Mouse (Mus musculus) brain, embryonic 18.5 days (tissue): ENCODE data around the gene Chsy1.
A peak's percentile ranks its signal among the peaks of the same experiment; 100 is the strongest.

Source experiments
- DNase-seq: peaks from one replicate; pipeline ENCODE4 v3.0.0-alpha.2; 2012; ENCODE audit warnings: low read depth, low spot score

Chsy1 gene

DNA sequence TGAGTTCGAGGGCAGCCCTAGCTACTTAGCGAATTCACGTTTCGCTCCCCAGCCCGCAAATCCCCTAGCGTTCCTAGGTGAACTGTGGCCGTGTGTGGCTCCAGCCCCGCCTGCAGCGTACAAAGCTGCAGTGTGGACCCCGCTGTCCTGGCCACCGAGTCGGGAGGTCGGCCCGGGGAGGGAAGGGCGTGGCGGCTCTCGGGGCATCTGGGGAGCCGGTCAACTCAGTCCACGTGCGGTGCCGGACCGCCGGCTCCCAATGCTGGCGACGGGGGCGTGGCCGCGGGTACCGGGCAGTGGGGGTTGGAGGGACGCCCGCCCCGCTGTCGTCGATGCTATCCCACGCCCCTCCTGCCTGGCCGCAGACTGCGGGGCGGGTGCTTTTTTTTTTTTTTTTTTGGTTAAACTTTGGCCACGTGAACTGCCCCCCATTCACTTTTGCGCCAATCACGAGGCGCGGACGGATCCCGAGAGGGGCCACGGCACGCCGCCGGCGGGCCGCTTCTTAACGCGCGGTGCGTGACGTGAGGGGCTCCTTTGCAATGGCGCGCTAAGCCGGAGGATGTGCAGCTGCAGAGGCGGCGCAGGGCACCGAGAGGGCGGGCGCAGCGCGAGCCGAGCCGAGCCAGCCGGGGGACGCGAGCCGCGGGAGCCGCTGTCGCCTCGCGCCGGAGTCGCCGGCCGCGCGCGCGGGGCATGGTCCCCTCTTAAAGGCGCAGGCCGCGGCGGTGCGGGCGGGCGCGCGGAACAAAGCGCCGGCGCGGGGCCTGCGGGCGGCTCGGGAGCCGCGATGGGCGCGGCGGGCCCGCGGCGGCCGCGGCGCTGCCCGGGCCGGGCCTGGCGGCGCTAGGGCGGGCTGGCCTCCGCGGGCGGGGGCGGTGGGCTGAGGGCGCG is at the start of gene Chsy1:
Gene Chsy1 (plus strand): TSS at position 555 of the 894 bp plus-strand sequence.
- peak; percentile 85 for DNase-seq

DNA sequence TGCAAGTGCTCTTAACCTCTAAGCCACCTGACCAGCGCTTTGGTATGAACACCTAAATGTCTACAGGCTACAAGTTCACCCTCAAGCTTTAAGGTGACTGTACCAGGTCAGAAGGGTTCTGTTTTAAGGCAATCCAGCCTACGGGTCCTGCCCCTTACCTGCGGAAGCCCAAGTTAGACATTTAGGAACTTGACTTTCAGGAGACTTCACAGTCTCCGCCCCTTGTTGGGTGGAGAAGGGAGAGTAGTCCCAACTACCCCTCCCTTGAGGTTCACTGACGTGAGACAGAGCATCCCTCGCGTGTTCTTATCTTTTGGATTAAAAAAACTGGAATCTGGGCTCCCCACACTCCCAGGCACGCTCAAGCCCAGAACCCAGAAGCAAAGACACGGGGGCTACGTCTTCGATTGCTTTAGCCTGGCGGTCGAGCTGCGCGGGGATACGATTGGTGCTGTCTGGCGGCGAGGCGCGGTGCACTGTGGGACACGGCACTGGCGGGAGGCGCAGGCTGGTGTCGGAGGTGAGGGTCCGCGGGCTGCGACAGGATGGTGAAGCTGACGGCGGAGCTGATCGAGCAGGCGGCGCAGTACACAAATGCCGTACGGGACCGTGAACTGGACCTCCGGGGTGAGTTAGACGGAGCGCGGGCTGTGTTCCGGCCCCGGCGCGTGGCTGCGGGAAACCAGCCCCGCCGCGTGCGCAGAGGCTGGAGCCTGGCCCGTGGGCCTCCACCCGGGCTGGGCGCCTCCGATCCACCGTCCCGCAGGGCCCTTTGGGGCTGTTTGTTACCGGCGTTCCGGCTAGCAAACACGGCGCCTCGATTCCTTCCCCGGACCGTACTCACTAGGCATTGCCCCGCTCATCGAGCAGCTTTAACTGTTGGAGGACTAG is 49.0 kb upstream of the Chsy1 start:
- DNase-seq = peak; percentile 72

DNA sequence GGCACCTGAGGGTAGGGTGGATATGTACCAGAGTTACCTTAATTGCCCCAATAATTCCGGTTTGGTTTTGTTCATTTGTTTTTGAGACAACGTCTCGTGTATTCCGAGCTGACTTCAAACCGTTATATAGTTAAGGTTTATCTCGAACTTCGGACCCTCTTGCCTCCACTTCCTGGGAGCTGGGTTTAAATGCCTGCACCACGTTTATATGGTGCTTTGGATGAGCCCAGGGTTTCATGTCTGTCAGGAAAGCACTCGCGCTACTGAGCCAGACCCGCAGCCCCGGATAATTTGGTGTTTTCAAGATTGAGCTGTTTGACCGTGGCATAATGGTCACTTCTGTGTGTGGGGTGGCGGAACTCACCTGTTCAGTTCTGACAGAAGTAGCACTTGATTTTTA is 48.3 kb upstream of the Chsy1 start:
- DNase-seq = no peak

DNA sequence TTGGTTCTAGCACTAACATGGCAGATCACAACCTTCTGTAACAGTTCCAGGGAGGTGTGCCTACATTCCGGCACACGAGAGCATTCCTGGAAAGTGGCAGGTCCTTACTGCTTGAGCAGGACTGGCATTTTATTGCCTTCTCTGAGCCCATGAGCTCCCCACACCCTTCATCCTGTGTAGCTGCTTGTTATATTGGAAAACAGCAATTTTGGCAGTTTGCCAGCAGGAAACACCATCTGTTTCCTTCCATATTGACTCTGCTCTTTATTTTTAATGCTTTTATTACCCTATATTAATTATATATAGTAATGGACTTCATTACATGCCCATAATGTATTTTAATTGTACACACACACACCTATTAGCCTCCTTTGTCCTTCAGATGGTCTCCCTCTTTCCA is 32.9 kb upstream of the Chsy1 start:
- DNase-seq = no peak

DNA sequence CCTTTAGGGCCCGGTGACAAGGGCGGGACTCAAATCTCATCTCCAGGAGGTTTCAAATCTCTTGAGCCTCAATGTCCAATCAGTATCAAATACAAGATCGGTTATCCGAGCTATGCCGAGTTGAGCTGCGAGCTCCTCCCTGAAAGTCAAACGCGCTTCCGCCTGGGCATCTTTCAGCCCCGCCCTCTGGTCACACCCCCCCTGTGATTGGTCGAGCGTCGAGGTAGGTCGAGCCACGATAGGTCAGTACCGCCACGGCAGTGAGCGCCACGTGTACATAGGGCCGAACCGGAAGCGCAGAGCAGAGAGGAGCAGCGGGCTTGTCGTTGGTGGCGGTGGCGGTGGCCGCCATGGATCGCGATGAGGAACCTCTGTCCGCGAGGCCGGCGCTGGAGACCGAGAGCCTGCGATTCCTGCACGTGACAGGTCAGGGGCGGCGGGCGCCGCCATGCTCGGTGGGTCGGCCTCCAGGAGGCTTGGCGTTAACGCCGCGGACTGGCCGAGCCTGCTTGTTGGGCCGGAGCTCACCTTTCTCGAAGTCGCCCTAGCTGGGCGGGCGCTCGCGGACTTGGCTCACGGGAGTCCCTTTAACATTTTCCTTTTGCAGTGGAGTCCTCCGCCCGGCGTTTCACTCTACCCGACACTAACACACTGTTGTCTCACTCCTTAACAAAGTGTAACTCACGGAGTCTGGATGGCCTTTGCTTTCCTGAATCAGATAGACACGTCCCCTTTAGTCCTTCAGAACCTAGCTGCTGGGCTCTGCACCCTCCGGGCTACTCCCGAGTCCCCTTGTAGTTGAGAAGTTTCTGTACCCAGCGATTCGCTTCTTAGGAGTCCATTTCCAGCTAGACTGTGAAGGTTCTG is 29.7 kb upstream of the Chsy1 start, which contains the start of gene Selenos:
Gene Selenos (plus strand): TSS at position 286 of the 867 bp plus-strand sequence.
- peak; percentile 95 for DNase-seq

DNA sequence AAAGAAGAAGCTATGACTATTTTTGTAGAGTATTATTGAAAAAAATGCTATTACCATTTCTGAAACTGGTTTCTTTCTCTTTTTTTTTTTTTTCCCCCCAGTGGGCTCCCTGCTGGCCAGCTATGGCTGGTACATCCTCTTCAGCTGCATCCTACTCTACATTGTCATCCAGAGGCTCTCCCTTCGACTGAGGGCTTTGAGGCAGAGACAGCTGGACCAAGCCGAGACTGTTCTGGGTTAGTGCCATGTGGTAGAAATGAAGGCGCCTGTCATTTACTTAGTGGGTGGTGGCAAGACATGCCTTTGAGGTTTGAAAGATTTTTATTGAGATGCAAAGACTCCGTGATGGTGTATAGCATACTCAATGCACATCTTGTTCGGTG is 29.1 kb upstream of the Chsy1 start:
- no peak for DNase-seq

DNA sequence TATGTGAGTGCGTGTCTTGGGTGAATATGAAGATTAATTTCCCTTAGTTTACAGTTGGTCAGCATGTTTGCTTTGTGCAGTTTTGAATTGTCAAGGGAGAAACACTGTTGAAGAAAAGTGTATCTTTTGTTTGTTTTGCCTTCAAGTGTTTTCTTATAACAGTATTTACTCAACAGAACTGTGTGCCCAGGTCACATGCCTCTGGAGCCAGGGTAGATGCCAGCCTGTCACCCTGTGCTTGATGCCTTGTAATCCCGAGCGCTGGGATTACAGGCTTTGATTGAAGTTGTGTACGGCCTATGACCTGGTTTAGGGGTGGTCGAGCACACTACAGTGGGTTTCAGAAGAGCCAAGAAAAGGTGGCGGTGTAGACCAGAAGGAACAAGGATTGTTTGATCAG is 25.6 kb upstream of the Chsy1 start:
- DNase-seq = no peak

DNA sequence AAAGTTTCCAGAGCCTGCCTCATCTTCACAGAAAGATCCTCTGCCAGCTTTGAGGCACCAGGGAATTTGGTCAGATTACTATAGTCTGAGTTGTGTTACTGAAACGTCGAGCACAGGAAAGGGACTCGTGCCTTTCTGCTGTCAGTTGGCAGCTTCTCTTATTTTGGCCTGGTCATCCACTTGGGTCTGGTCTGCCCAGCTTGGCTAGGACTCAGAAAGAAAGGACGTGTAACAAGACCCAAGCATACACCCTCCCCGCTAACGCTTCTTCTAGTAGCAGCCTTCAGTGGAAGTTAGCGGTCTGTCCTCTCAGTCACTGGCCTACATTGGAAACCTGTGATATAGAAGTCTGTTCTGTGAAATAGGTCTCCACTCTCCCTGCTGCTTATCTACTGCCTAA is 24.8 kb upstream of the Chsy1 start:
- no peak for DNase-seq

DNA sequence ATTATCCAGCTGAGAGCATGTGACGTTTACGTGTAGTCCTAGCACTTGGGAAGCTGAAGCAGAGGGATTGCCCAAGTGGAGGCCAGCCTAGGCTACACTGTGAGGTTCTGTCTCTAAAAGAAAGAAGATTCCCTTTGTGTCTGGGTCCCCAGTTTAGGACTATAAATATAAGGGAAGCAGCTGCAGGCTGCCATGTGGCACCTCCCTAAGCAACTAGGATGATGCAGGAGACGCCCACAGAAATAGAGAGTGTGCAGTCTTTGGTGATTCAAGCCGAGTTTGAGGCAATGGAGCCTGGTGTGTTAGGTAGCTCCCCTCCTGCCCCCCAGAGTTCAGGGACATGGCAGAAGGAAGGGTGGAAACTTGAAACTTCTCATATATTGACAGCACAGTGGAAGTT is 21.7 kb upstream of the Chsy1 start:
- DNase-seq = no peak

DNA sequence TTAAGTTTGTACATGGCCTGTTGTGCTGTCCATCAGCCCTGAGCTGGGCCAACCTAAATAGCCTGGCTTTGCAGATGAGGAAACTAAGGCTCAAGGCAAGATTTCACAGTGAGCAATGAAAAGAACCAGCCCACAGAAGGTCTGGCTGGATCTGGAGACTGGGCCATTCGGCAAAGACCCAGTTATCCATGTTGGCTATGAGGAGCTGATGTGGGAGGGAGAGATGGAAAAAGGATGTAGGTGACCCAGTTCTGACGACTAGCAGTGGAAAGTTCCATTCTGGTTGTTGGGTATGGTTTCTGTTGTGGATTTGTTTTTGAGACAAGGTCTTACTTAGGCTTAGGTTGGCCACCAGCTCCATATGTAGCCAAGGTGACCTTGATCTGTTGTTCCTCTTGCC is 21.2 kb upstream of the Chsy1 start:
- DNase-seq = no peak

DNA sequence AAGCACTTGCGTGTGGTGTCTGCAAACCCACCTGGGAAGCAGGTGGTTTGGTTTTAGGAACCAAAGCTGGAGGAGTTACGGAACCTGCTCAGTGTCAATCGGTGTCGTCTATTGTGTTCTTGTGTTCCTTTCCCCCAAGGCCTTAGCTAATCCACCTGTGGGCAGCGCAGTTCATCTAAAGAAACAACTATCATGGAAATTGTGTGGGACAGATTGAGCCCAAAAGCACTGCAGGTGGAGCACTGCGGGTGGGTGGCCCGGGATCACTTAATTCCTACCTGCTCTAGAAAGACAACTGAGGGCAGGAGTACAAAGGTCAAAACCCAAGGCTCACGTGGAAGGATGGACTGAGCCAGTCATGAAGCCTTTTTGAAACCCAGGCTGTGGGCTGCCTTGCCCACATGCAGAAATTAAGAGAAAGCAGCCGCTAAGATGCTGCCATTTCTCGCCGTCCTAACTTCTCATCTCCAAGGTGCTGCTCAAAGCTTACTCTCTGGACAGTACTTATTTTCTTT is 18.6 kb upstream of the Chsy1 start:
- no peak for DNase-seq

DNA sequence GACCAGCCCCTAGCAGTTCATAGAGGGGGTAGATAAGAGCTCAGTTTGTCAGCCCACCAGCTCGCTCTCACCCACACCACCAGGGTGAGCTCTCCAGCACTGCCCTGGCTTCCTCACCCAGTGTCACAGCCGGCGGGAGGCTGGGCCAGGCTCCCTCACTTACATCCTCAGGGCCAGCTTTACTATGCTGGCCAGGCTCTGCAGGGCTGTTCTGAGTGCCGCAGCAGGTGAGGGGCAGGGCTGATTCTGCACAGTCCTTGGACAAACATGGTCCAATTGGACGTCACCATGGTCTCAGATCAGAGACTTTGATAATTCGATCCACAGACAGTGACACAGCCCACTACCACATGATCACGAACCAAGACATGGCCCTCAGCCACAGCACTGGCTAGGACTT is 17.8 kb upstream of the Chsy1 start:
- no peak for DNase-seq

DNA sequence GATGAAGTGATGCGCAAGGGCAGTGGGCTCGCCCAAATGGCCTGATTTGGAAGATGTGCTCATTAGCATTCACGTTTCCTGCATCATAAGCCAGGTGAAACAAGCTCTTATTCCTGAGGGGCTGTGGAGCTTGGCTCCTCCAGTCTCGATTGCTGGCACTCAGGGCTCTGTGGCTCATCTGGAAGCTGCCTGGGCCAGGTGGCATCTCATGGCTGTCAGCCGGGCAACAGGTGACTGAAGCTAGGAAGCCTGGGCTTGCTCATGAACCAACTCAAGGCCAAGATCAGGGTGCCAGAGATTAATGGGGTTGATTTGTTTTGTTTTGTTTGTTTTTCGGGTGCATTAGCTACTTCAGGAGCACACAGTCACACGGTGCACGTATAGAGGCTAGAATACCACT is 16.7 kb upstream of the Chsy1 start:
- no peak for DNase-seq

DNA sequence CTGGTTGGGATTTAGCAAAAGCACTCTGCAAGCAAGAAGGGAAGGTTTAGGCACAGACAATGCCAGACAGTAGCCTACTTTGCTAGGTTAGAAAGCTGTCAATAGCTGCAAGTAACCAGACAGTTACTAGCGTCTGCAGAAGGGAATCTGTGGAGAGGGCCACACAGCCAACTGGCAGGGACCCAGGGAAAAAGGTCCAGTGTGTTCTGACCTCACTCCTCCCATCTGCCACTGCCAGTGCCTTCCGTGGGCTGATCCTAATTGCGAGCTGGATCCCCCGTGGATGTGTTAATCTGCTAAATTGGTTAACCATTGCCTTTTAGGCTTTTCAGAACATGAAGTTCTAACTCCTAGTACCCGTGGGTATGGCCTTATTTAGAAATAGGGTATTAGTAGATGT is 15.2 kb upstream of the Chsy1 start:
- DNase-seq = no peak

DNA sequence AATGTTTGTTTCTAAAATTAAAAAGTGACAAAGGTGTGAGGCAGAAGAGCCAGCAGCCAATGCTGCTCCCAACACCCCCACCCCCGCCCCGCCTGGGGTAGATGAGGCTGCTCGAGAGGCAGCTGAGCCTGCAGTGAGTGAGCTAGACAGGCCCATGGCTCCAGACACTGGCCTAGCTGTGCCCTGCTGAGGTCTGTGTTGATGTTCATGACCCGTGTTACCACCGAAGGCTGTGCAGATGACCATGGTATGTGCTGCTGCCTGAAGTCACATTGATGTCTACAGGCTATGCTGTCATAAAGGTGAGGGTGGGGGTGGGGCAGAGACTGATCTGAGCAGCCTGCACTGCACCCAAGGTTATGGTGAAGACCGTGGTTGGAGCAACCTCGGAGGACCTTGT is 10.5 kb upstream of the Chsy1 start:
- DNase-seq = no peak

DNA sequence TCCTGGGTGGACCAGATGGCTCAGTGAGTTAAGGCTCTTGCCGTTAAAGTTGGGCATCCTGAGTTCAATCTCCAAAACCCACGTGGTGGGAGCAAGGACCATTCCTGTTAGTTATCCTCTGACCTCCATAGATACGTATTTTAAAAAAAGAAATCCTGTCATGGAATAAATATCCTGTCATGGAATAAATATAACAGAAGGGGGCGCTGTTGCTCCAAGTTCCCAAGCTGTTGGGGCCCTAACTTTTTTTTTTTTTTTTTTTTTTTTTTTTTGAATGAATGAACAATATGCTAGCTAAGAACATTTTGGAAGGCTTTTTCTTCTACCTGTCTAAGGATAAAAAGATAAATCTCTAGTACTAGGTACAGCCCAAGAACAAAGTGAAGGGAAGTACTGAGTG is 7.4 kb upstream of the Chsy1 start:
- no peak for DNase-seq

DNA sequence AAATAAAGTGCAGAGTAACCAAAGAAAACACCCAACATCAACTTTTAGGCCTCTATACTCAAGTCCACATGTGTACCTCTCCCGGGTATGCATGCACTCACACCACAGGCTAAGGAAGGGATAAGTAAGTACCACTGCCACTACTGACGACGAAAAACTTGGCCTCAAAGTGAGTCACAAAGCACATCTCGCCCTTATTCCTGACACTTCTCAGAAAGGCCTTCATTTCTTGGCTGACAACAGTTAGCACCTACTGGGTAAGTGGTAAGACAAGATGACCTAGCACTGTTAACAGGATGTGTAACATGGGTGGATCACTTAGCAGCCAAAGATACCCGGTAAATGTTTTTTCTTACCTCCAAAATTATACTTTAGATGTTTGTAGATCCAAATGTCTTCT is 4.8 kb upstream of the Chsy1 start:
- DNase-seq = no peak

DNA sequence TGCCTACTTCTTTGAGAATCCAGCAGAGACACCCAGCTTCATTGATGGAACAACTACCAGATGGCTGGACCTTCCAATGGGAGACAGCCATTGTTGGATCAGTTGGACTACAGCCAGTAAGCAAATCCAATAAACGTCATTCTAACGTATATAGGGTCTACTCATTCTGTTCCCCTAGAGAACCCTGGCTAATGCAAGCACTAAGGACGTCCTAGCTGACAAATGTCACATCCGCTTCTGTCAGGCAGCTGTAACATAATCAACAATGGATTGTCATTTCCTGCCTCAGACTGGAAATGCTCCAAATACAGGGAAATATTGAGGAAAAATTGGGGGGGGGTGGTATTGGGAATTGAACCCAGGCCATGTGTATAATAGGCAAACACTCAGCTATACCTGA is 3.5 kb upstream of the Chsy1 start:
- no peak for DNase-seq

DNA sequence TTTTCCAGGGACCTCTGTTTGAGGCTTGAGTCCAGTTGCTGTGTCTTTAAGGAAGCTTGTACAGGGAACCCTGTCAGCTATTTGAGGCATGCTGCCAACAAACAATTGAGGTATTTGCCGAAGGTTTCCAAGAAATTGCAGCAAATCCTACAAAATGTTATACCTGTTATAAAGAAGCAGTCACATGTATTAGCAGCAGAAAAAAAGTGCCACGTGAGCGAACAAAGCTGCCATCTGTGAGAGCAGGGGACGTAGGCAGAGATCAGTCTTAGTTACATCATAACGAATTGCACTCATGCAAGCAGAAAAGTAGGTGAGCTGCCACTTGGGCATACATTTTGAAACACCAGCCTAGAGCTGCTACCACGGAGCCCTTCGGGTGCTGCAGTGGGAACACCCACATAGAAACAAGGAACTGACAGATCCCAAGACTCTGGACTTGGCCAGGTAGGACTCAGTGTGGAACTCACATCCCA is 2.7 kb upstream of the Chsy1 start:
- DNase-seq = no peak

DNA sequence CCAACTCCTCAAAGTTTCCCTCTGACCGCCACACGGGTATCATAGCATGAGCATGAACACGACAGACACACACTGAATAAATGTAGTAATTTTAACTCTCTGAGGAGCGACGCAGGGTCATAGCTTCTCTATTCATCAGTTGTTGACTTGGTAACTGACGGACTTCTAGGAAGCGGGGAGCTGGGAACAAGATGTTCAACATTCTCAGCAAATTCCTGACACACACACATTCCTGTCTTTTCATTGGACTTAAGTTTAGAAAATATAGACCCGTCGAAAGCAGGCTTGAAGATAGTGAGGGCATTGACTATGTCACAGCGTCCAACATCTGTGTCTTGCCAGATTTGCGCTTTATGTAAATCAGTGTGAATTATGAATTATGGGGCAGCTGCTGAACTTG is 2.1 kb upstream of the Chsy1 start:
- DNase-seq = no peak

DNA sequence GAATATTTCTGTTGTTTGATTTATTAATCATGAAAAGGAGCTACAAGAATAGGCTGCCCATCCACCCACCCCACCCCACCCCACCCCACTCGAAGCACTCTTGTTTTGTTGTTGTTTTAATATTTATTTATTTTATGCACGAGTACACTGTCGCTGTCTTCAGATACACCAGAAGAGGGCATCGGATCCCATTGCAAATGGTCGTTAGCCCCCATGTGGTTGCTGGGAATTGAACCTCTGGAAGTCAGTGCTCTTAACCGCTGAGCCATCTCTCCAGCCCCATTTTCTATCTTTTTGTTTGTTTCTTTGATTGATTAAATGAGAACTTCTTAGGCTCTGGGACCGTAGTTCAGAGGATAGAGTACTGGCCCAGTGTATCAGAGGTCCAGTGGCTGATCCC is 1.4 kb upstream of the Chsy1 start:
- no peak for DNase-seq
